Mouse (Mus musculus): ENCODE measurements at regions not wholly inside any gene's neighbourhood (a gene's known extent, or its start where the extent isn't known, plus 50 kb on each side); places are given as distances from the start of the nearest gene placed in this dataset.
A peak's percentile ranks its signal among the peaks of the same experiment; 100 is the strongest.
"Not testable (repeated sequence)": the region's sequence is repeated elsewhere in the genome, so short reads cannot be mapped to it uniquely, and the experiment has no call there.

DNA sequence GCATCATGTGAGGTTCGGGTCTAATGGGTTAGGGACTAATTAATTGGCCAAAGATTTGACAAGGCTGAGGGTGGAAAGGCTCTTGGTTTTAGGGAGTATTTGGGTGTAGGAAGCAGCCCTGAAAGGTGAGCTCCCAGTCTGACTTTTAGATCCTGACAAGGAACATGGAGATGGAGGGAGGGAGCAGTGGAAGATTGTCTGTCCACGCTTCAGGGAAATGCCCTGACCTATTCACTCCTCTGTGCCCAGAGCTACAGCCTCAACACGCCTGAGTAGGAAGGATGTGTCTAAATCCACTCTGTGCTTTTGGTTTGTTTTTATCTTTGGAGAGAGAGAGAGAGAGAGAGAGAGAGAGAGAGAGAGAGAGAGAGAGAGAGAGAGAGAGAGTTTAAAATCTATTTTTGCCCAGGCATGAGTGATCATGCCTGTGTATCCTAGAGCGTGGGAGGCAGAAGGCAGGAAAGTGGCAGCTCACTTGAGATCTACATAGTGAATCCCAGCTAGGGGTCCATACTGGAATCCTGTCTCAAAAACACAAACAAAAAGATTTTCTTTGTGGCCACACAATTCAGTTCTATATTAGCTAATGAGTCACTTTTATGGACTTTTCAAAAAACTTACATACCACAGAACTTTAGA, 511.5 kb upstream of the Tbl1xr1 start:
- peak overlapping the region; percentile 82 for H3K27ac ChIP-seq
- H3K4me3 ChIP-seq = no peak overlapping the region
- H3K9ac ChIP-seq = no peak overlapping the region
- H3K9me3 ChIP-seq = no peaks in the 10 kb centered on the region
- H3K36me3 ChIP-seq = no peaks in the 10 kb centered on the region
- no peak for ATAC-seq (ENCODE audit: insufficient number of reproducible peaks, insufficient read depth, low FRiP score, low TSS enrichment)
- no peaks in the 10 kb centered on the region for H3K27me3 ChIP-seq
- no peak overlapping the region for H3K4me2 ChIP-seq (replicated peaks)
- WGBS = 41% methylated on average over 4 of the region's 4 CpGs
- peaks cover 13% of the 10 kb centered on the region for H3K4me1 ChIP-seq

DNA sequence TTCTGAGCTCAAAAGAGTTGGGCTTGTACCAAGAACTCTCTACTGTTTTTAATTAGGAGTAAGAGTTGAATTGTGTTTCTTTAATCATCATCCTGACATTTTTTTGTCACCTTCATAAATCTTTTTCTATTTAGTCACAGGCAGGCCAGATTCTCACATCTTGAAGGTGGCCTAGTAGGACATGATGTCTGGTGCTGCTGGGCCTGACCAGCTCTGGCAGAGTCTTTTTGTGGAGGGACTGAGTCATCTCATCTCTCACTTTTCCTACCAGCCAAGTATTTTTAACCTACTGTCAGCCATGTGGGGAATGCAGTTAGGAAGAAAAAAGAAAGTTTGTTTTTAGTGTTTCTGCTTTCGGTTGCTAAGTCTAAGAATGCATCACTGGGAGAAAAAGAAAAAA, 506.7 kb upstream of the Tbl1xr1 start:
- no peak for ATAC-seq (ENCODE audit: insufficient number of reproducible peaks, insufficient read depth, low FRiP score, low TSS enrichment)
- no peaks in the 10 kb centered on the region for H3K27me3 ChIP-seq
- no peaks in the 10 kb centered on the region for H3K36me3 ChIP-seq
- no peaks in the 10 kb centered on the region for H3K9me3 ChIP-seq
- no peak overlapping the region for H3K27ac ChIP-seq
- WGBS = 83% methylated on average over 1 of the region's 1 CpGs
- peaks cover 3% of the 10 kb centered on the region for H3K4me1 ChIP-seq
- H3K9ac ChIP-seq = no peak overlapping the region
- no peak overlapping the region for H3K4me2 ChIP-seq (replicated peaks)
- H3K4me3 ChIP-seq = no peak overlapping the region

DNA sequence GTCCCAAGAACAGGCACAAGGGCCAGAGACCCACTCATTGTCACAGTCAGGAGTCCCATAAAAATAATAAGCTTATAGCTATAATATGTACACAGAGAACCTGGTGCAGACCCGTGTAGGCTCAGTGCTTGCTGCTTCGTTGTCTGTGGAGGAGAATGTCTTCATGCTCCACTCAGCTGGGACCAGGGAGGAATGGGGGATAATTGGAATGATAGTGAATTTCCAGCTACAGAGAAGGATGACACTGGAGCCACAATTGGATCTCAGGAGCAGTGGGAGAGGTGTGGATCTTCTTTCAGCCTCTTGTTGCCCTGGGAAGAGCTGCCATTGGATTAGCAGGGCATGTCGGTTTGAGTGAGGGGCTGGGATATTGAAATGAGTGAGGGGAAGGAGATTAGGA, 497.8 kb upstream of the Tbl1xr1 start:
- ATAC-seq (ENCODE audit: insufficient number of reproducible peaks, insufficient read depth, low FRiP score, low TSS enrichment) = no peak
- Histone ChIP-seq H3K9ac (no peak overlapping the region), H3K36me3 (no peaks in the 10 kb centered on the region), H3K9me3 (no peaks in the 10 kb centered on the region), H3K4me2 (replicated peaks) (no peak overlapping the region), H3K4me1 (no peaks in the 10 kb centered on the region), H3K27ac (no peak overlapping the region), H3K27me3 (no peaks in the 10 kb centered on the region), H3K4me3 (no peak overlapping the region)
- WGBS = 70% methylated on average over 3 of the region's 3 CpGs

DNA sequence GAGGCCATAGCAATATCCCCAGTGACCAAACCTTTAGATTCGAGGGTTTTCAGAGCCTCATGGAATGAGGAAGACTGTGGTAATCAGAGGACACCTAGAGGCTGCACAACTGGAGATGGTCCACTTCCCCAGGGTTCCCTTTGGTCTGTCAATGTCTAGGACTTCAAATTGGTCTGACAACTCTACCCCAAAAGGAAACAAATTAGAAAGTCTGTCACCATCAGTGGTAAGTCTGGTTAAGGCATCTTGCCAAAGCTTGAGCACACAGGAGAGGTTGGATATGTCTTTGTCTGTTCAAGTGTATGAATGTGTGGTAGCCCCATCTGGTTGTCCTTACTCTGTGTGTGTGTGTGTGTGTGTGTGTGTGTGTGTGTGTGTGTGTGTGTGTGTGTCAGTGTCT, 494.3 kb upstream of the Tbl1xr1 start:
- H3K9ac ChIP-seq = no peak overlapping the region
- no peak for ATAC-seq (ENCODE audit: insufficient number of reproducible peaks, insufficient read depth, low FRiP score, low TSS enrichment)
- WGBS = 77% methylated on average over 1 of the region's 1 CpGs
- H3K27me3 ChIP-seq = no peaks in the 10 kb centered on the region
- no peaks in the 10 kb centered on the region for H3K4me1 ChIP-seq
- no peak overlapping the region for H3K4me3 ChIP-seq
- no peaks in the 10 kb centered on the region for H3K36me3 ChIP-seq
- no peak overlapping the region for H3K27ac ChIP-seq
- no peaks in the 10 kb centered on the region for H3K9me3 ChIP-seq
- H3K4me2 ChIP-seq (replicated peaks) = no peak overlapping the region

DNA sequence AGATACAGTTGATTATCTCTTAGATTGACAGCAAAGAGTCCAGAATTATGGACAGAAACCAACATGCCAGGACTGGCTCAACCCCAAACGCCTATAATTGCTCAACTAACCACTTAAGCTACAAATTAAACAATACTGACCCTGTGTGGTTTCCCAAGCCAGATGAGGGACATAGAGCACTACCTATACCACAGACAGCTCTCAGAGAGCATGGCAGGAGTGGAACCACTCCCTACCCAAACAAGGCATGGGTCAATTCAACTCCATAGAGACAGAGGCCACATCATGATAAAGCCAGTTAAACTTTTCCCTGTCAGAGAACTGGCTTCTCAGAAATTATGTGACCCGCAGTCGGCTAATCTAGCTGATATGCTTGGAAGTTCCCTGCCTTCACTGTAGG, 490.7 kb upstream of the Tbl1xr1 start:
- Histone ChIP-seq H3K27ac (no peak overlapping the region), H3K9me3 (no peaks in the 10 kb centered on the region), H3K27me3 (no peaks in the 10 kb centered on the region), H3K9ac (no peak overlapping the region), H3K36me3 (no peaks in the 10 kb centered on the region), H3K4me2 (replicated peaks) (no peak overlapping the region), H3K4me1 (no peaks in the 10 kb centered on the region), H3K4me3 (no peak overlapping the region)
- WGBS = 91% methylated on average over 3 of the region's 3 CpGs
- ATAC-seq (ENCODE audit: insufficient number of reproducible peaks, insufficient read depth, low FRiP score, low TSS enrichment) = no peak

DNA sequence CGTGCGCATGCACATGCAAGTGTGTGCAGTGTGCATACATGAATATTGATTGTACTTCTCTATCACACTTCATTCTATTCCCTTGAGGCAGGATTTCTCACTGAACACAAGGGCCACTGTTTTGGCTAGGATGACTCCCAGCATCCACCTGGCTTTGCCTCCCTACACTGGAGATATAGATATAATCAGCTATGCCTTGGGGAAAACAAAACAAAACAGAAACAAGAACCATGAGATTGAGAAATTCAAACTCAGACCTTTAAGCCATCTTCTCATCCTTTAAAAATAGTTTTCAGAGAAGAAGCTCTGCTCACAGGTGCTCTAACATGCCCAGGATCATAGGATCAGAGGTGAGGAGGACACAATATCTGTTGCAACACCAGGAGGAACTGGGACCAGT, 469.6 kb upstream of the Tbl1xr1 start:
- Histone ChIP-seq H3K27me3 (no peaks in the 10 kb centered on the region), H3K27ac (no peak overlapping the region), H3K9me3 (no peaks in the 10 kb centered on the region), H3K36me3 (no peaks in the 10 kb centered on the region), H3K4me1 (no peaks in the 10 kb centered on the region), H3K4me2 (replicated peaks) (no peak overlapping the region), H3K9ac (no peak overlapping the region), H3K4me3 (no peak overlapping the region)
- no peak for ATAC-seq (ENCODE audit: insufficient number of reproducible peaks, insufficient read depth, low FRiP score, low TSS enrichment)
- 98% methylated on average over 2 of the region's 2 CpGs for WGBS

DNA sequence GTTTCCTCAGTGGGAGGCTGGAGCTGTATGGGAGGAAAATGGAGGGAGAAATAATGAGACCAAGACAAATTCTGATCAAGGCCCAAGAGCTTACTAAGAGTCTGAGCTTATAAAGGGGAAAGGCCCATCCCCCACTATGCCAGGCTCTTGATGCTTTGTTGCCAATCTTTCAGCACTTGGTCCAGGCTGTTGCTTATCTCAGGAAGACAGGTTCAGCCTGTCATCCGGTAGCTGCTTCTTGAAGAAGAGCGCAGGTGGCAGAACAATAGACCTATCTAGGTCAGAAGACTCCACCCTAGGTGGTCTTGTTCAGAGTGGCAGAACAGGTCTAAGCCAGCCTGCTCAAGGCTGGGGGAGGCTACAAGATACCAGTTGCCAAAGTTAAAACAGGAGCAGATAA, 466.2 kb upstream of the Tbl1xr1 start:
- 76% methylated on average over 2 of the region's 2 CpGs for WGBS
- no peaks in the 10 kb centered on the region for H3K27me3 ChIP-seq
- H3K36me3 ChIP-seq = no peaks in the 10 kb centered on the region
- no peak for ATAC-seq (ENCODE audit: insufficient number of reproducible peaks, insufficient read depth, low FRiP score, low TSS enrichment)
- no peak overlapping the region for H3K9ac ChIP-seq
- H3K27ac ChIP-seq = no peak overlapping the region
- no peak overlapping the region for H3K4me3 ChIP-seq
- no peaks in the 10 kb centered on the region for H3K4me1 ChIP-seq
- no peaks in the 10 kb centered on the region for H3K9me3 ChIP-seq
- H3K4me2 ChIP-seq (replicated peaks) = no peak overlapping the region

DNA sequence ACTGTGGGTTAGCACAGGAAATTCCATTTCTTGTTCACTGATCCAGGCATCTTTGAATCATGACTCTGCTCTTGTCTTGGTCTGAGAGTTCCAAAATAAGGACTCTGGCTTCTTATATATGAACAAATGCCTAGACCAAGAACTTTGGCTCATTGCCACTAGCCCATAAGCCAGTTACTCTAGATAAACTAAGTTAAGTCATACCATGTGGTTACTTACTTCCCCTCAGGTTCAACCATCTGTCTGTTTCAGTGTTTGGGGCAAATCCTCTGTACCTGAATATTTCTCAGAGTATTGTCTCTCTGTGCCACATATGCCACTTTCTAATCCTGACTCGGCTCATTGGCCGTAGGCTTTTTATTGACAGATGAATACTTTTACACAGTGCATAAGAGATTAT, 454.7 kb upstream of the Tbl1xr1 start:
- no peaks in the 10 kb centered on the region for H3K36me3 ChIP-seq
- no peak overlapping the region for H3K4me2 ChIP-seq (replicated peaks)
- no peak overlapping the region for H3K4me3 ChIP-seq
- ATAC-seq (ENCODE audit: insufficient number of reproducible peaks, insufficient read depth, low FRiP score, low TSS enrichment) = no peak
- no peak overlapping the region for H3K9ac ChIP-seq
- H3K9me3 ChIP-seq = no peaks in the 10 kb centered on the region
- H3K4me1 ChIP-seq = no peaks in the 10 kb centered on the region
- no peak overlapping the region for H3K27ac ChIP-seq
- H3K27me3 ChIP-seq = no peaks in the 10 kb centered on the region
- WGBS = 96% methylated on average over 2 of the region's 2 CpGs

DNA sequence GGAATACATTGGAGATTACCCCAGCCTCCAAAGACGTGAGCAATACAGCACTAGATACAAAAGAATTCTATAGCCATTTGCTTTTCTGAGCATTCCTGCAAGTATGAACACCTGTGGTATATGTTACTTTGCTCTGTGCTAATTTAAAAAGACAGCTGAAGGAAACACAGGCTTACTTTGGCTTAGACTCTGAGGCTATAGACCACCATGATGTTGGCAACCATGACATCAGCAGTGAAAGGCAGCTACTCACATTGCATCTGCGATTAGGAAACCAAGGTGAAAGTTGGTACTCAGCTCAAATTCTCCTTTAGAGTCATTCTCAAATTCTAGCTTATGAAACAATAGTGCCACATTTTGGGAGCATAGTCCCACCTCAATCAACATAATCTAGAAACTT, 451.4 kb upstream of the Tbl1xr1 start:
- Histone ChIP-seq H3K27me3 (no peaks in the 10 kb centered on the region), H3K27ac (no peak overlapping the region), H3K9ac (no peak overlapping the region), H3K4me1 (no peaks in the 10 kb centered on the region), H3K4me2 (replicated peaks) (no peak overlapping the region), H3K9me3 (no peaks in the 10 kb centered on the region), H3K4me3 (no peak overlapping the region), H3K36me3 (no peaks in the 10 kb centered on the region)
- WGBS = 61% methylated on average over 2 of the region's 2 CpGs
- no peak for ATAC-seq (ENCODE audit: insufficient number of reproducible peaks, insufficient read depth, low FRiP score, low TSS enrichment)

DNA sequence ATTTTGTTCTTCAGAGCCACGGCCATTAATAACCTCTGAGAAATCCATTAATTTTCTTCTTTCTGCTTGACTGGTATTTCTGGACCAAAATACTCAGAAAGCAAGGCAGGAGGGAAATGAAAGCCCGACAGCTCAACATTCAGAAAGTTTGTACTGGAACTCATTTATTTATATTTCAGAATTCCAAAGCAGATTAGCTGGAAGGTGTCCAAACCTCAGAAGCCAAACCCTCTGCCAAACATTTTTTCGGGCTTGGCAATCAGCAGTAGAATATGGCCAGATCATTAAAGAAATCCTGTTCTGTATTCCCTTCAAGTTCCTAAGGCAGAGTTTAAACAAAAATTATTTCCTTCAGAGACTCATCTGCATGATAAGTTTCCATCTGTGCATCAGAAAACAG, 450.4 kb upstream of the Tbl1xr1 start:
- ATAC-seq (ENCODE audit: insufficient number of reproducible peaks, insufficient read depth, low FRiP score, low TSS enrichment) = no peak
- Histone ChIP-seq H3K9me3 (no peaks in the 10 kb centered on the region), H3K27me3 (no peaks in the 10 kb centered on the region), H3K9ac (no peak overlapping the region), H3K36me3 (no peaks in the 10 kb centered on the region), H3K27ac (no peak overlapping the region), H3K4me3 (no peak overlapping the region), H3K4me1 (no peaks in the 10 kb centered on the region), H3K4me2 (replicated peaks) (no peak overlapping the region)
- 23% methylated on average over 3 of the region's 3 CpGs for WGBS

DNA sequence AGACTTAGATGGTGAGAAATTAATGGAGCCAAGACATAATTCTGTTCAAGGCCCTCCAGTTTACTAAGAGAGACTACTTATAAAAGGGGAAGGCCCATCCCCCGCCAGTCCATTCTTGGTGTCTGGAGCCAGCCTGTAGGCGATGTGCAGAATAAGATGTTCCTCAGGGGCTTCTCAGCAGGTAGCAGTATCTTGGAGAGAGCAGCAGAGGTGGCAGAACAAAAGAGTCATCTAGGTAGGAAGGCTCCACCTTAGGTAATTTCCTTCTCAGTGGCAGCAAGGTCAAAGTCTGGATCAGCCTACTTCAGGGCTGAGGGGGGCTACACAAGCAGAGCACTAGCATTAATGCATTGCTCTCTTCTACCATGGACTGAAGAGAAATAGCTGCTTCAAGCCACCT, 449.4 kb upstream of the Tbl1xr1 start:
- 89% methylated on average over 2 of the region's 2 CpGs for WGBS
- ATAC-seq (ENCODE audit: insufficient number of reproducible peaks, insufficient read depth, low FRiP score, low TSS enrichment); H3K9ac ChIP-seq: not testable (repeated sequence)

DNA sequence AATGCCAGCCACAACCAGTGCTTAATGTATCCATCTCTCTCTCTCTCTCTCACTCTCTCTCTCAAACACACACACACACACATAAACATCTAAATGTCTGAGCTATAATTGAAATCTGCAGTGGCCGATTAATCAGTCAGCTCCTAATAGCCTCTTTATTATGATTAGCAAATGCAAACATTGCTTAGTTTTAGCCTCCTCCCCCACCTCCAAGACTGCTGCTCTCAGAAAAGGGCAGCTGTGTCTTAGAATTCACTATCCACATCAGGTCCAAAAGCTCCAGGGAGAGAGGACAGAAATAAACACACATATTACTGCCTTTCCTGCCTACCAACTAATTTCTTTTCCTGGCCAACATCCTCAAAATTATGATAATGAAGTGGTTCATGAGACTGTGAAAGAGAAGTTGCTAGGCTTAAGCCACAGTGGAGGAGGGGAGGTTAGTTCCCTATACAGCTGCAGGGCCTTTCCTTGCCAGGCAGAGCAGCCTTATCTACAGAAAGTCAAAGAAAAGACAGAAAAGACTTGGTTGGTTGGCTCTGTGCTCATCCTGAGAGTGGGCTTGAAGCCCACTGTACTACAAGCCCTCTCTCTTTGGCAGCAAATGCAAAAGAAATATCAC, 442.7 kb upstream of the Tbl1xr1 start:
- Histone ChIP-seq H3K27me3 (no peaks in the 10 kb centered on the region), H3K9ac (no peak overlapping the region), H3K9me3 (no peaks in the 10 kb centered on the region), H3K4me2 (replicated peaks) (no peak overlapping the region), H3K36me3 (no peaks in the 10 kb centered on the region), H3K4me3 (no peak overlapping the region), H3K4me1 (no peaks in the 10 kb centered on the region), H3K27ac (0 out of 2 replicates have a peak overlapping the region, but pooled peaks have one; percentile 36)
- WGBS = 16% methylated on average over 1 of the region's 1 CpGs
- no peak for ATAC-seq (ENCODE audit: insufficient number of reproducible peaks, insufficient read depth, low FRiP score, low TSS enrichment)

More for the DNA sequence above, 449.4 kb upstream of the Tbl1xr1 start:
- not testable (repeated sequence) for H3K27me3 ChIP-seq; H3K27ac ChIP-seq; H3K36me3 ChIP-seq; H3K9me3 ChIP-seq; H3K4me1 ChIP-seq; H3K4me3 ChIP-seq; H3K4me2 ChIP-seq (replicated peaks)
